Mouse (Mus musculus): Measurements from ENCODE around the gene Ginm1.

Ginm1 gene

GRCm38 (mm10) chr10:7792751-7793385 is at the start of gene Ginm1, which contains the start of gene Ppil4:
TSS of gene Ginm1 (minus strand) at chr10:7792824.
TSS of gene Ppil4 (plus strand) at chr10:7792891.
- in situ Hi-C loops (cut with MboI, MseI): loop anchor here (25.0 kb wide), 1 partner anchor 331 kb away; the partner anchor contains the start of gene Ulbp1

- in situ Hi-C loops (cut with MboI, MseI): loop anchor here (25.0 kb wide), 1 partner anchor 671 kb away; the partner anchor contains the start of gene Ust
Measured at GRCm38 (mm10) chr10:7841571-7842080, 49.0 kb upstream of the Ginm1 start.

- in situ Hi-C loops (cut with MboI, MseI): loop anchor here (25.0 kb wide), 1 partner anchor 672 kb away; the partner anchor contains the start of gene Ust
Measured at GRCm38 (mm10) chr10:7840785-7841184, 48.2 kb upstream of the Ginm1 start.

- in situ Hi-C loops (cut with MboI, MseI): loop anchor here (25.0 kb wide), 1 partner anchor 672 kb away; the partner anchor contains the start of gene Ust
Measured at GRCm38 (mm10) chr10:7840353-7840733, 47.7 kb upstream of the Ginm1 start.

- in situ Hi-C loops (cut with MboI, MseI): loop anchor here (25.0 kb wide), 1 partner anchor 673 kb away; the partner anchor contains the start of gene Ust
Measured at GRCm38 (mm10) chr10:7839551-7840352, 47.1 kb upstream of the Ginm1 start.

DNA sequence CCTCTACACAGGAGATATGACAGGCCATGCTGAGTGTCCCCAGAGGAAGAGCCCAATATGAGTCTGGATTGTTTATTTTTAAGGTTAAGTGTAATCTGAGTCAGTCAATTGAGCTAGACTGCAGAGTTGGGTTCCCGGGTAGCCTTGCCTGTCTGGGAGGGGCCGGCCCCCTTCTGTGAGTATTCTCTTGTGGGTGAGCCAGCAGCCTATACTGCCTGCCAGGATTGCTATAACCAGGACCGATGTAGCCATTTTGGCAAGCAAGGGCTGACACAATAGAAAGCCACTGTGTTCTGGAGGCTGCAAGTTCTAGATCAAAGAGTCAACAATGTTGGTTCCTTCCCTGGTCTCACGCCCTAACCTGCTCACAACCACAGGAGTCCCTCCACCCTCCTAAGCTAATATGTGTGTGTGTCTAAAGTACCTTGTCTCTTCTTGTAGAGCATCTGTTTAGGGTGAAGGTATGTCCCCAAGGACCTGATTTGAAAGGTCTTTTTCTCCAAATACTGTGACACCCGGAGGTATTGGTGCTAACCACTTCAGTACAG is 46.3 kb upstream of the Ginm1 start:
- in situ Hi-C loops (cut with MboI, MseI): loop anchor here (25.0 kb wide), 1 partner anchor 673 kb away; the partner anchor contains the start of gene Ust

- in situ Hi-C loops (cut with MboI, MseI): loop anchor here (25.0 kb wide), 1 partner anchor 674 kb away; the partner anchor contains the start of gene Ust
Measured at GRCm38 (mm10) chr10:7838036-7838435, 45.4 kb upstream of the Ginm1 start.

DNA sequence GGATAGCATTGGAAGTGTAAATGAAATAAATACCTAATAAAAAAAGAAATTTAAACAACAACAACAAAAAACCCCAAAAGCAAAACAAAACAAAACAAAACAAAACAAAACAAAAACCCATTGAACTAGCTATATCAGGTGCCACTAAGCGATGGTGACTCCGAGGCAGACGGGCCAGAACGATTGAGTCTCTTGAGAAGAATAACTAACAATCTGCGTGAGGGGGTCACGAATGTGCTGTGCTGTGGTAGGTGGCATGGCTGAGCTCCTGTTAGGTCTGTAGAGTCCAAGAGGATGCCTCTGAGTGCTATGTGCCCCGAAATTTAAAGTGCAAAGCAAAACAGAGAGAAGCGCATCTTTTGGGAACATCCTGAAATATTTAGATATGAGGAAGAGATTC is 44.8 kb upstream of the Ginm1 start:
- in situ Hi-C loops (cut with MboI, MseI): loop anchor here (25.0 kb wide), 1 partner anchor 675 kb away; the partner anchor contains the start of gene Ust

DNA sequence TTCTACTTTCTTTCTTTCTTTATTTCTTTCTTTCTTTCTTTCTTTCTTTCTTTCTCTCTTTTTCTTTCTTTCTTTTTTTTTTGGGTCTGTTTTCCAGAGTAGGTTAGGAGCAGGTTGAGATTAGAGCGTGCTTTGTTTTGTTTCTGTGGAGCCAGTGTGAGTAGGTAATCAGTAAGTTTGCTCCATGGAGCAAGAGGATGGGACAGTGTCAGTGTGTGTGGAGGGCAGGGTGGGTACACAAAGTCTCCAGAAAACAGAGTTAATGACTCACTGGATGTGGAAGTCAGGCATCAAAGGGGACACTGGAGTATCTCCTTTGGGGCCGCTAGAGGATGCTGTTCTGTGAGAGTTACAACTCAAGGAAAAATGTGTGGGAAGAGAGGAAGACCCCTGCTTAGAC is 44.3 kb upstream of the Ginm1 start:
- in situ Hi-C loops (cut with MboI, MseI): loop anchor here (25.0 kb wide), 1 partner anchor 675 kb away; the partner anchor contains the start of gene Ust

DNA sequence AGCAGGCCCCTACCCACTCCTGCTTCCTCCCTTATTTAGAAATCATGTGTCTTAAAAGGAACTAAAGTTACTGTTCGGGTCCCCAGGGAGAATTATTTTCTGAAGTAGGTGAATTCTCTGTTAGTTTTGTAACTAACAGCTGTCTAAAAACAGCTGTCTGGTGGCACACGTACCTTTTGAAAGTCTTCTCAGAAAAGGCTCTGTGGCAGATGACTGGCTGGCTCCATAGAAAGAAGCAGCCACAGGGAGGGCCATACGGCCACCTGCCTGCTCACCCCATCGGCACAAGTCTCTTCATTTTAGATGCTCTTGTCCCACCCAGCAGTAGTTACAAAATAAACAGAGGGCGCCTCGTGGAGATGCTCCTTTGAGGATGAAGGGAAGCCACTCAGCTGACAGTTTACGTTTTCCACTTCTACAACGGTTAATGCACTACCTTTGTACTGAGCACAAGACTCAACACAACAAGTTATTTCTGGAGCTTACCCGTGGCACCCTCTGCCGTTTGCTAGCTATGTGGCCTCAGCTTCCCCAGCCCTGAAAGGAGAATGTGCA is 42.1 kb upstream of the Ginm1 start:
- in situ Hi-C loops (cut with MboI, MseI): loop anchor here (25.0 kb wide), 1 partner anchor 678 kb away; the partner anchor contains the start of gene Ust

- in situ Hi-C loops (cut with MboI, MseI): loop anchor here (25.0 kb wide), 1 partner anchor 679 kb away; the partner anchor contains the start of gene Ust
Measured at GRCm38 (mm10) chr10:7833377-7834165, 40.9 kb upstream of the Ginm1 start.

DNA sequence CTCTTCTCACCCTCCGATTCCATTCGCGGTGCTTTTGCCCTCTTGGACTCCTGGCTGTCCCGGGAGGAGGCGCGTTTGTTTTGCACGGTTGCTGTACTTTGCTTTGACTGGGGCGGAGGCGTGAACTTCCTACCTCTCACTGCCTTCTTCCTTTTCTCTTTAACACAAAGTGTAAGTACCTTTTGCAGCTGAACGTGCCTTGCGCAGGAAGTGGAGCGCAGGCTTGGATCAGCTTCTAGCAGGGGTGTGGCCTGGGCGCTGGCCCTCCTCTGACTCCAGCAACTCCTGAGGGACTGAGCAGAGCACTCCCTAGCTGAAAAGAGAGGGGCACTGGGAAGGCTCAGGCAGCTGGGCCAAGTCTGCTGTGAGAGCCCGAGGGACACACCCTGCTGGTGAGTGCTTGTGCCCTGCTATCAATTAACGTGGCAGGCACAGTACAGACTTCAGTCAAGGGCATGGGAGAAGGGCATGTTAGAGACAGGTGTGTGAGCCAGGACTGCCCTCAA is 39.6 kb upstream of the Ginm1 start, which contains the start of gene Zc3h12d:
Gene Zc3h12d, plus strand, starts transcription at position 300 of the 506 bp plus-strand sequence.
- in situ Hi-C loops (cut with MboI, MseI): loop anchor here (25.0 kb wide), 1 partner anchor 680 kb away; the partner anchor contains the start of gene Ust

DNA sequence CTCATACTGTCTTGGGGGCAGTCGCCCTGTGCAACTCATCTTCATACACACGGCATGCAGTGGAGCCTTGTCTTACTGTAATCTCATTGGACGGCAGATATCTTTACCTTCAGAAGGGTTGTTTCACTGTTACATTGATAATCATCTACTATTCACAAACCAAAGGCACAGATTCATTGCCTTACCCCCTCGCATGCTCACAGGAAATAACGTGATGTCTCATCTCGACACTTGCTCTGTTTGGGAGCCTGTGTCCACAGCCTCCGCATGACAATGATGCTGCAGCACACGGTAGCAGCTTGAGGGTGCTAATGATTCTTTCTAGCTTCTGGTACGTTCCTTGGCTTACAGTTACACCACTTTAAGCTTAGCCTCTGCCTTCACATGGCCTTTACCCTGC is 33.5 kb upstream of the Ginm1 start:
- in situ Hi-C loops (cut with MboI, MseI): loop anchor here (25.0 kb wide), 1 partner anchor 686 kb away; the partner anchor contains the start of gene Ust

DNA sequence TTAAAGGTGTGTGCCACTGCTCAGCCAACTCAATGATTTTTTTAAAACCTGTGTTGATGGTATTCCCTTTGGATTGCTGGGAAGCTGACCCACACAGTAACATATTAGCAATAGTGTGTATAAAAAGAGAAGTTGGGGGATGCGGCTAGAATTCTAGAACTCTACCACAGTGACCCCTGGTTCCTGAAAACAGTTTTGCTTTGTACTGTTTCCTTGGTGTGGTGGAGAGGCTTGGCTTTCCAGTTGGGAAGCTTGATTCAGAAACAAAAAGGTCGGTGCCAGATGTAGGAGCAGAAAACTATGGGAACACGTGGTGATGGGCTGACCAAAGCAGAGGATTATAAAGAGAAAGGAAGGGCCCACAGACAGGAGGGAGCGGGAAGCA is 32.6 kb upstream of the Ginm1 start:
- in situ Hi-C loops (cut with MboI, MseI): loop anchor here (25.0 kb wide), 1 partner anchor 687 kb away; the partner anchor contains the start of gene Ust

DNA sequence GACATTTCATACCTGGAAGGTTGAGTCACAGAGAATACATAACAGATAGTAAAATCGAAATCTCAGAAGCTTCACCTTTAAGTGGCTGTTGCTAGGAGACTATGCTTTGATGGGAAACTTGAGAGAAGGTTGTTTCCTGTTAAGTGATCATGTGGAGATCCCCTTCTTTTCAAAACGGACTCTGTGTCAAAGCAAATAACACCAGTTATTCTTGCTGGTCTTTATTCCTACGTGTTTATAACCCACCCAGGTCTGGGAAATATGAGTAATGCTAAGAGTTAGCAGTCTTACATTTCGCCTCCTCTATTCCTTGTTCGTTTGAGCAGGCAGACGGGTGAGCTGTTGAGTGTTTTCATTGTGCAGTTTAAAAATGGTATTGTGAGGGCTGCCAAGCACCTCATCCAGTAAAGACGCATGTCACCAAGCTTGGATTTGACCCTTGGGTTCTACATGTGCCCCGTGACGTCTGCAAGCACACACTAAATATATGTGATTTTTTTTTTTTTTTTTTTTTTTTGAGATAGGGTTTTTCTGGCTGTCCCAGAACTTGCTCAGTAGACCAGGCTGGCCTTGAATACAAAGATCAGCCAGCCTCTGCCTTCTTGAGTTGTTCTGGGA is 32.1 kb upstream of the Ginm1 start:
- in situ Hi-C loops (cut with MboI, MseI): loop anchor here (25.0 kb wide), 1 partner anchor 688 kb away; the partner anchor contains the start of gene Ust

GRCm38 (mm10) chr10:7821981-7822380 is 29.4 kb upstream of the Ginm1 start:
- in situ Hi-C loops (cut with MboI, MseI): no loop called here

- in situ Hi-C loops (cut with MboI, MseI): no loop called here
Measured at GRCm38 (mm10) chr10:7820171-7820570, 27.5 kb upstream of the Ginm1 start.

GRCm38 (mm10) chr10:7819603-7820002 is 27.0 kb upstream of the Ginm1 start:
- in situ Hi-C loops (cut with MboI, MseI): no loop called here

DNA sequence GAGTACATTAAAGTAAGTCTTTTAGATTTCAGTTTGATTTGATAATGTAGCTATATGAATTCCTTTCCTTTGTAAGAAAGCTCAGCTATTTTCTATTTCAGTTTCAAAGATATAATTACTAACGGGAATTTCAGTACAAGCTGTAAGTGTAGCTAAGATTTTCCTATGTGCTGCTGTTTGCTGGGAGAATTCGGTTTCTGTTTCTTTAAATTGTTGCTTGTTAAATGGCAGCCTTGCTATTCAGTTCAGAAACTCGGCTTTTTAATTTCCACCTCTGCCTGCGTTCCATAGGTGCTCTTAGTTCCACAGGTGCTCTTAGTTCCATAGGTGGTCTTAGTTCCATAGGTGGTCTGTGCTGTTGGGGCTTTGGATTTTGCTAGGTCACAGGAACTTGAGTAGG is 26.5 kb upstream of the Ginm1 start:
- in situ Hi-C loops (cut with MboI, MseI): no loop called here
